ENCODE assay signal across 14 mouse cellular contexts in genomic region chr11:102985160-102985559, GRCm38 (mm10).
DNase-seq lines count a peak whose midpoint lies in the region.
"Had no signal": no experiment of that assay in that cellular context is flagged by ENCODE, and none has a peak within 500 bp of the region (broad histone marks: within the 10 kb centered on the region; RNA-seq: fewer than 3 reads in every experiment).

No protein-coding gene starts in this region.

- DNase-seq in heart, adult 11 months = peak; percentile 79
- DNase-seq in heart, adult 9 months (ENCODE audit: low spot score in 2 of 2) = no peak
- peak; percentile 27 for DNase-seq in lung, postnatal 10 days
- DNase-seq in lung, postnatal 4 days = no peak
- DNase-seq in brain, adult 2 months (ENCODE audit: low read depth, low spot score) = peak; percentile 32
- DNase-seq in kidney, postnatal 10 days = no peak
- DNase-seq in adrenal gland, adult (ENCODE audit: inconsistent age in 2 of 2, low spot score in 1 of 2) = no peak
- DNase-seq: adrenal gland, adult 2 months; adrenal gland, postnatal 25 days; cerebellum, adult 8-10 months; gastrocnemius, postnatal 36 days; heart, adult 18-20 months; heart, postnatal 14 days; kidney, adult 2 months had no signal

Comparison
In these comparisons a context has a peak if more than half of its experiments do, and no peak if none do; other contexts are left out.
1. DNase-seq: peak in heart, adult 11 months (single experiment), lung, postnatal 10 days (single experiment) and brain, adult 2 months (single experiment); none in heart, adult 9 months (0 of 2), lung, postnatal 4 days (0 of 2), kidney, postnatal 10 days (single experiment) and adrenal gland, adult (0 of 2).